Mouse (Mus musculus): ENCODE data around the gene Gm3460. TPM values are rescaled to one million over a fixed set of nuclear protein-coding genes. Genes with fewer than 3 reads are reported as not detected.
A peak's percentile ranks its signal among the peaks of the same experiment; 100 is the strongest.
"Not testable (repeated sequence)": the region's sequence is repeated elsewhere in the genome, so short reads cannot be mapped to it uniquely, and the experiment has no call there.

Gm3460 gene
- total RNA-seq (2014; rRNA removed) (not detected in 2 replicates), polyA plus RNA-seq (2015; fragmentation: Nextera tagmentation; extraction: Ambion mirVana) (not detected in 2 replicates)

- DNase-seq; H3K4me1 ChIP-seq (ENCODE audit: insufficient read depth); H3K9me3 ChIP-seq (ENCODE audit: low read length); H3K27me3 ChIP-seq (ENCODE audit: insufficient read depth, low read length); ATAC-seq; H3K4me2 ChIP-seq (ENCODE audit: low read depth); H3K36me3 ChIP-seq (ENCODE audit: insufficient read depth); H3K4me3 ChIP-seq (ENCODE audit: low read depth, low read length); H3K27ac ChIP-seq (ENCODE audit: low read depth, low read length); H3K9ac ChIP-seq: not testable (repeated sequence)
- WGBS = 65% methylated on average over 1 of the region's 2 CpGs
Observed at GRCm38 (mm10) chr14:6622318-6622717, at the start of gene Gm3460. Gene Gm3460 (minus strand): TSS chr14:6622418.

DNA sequence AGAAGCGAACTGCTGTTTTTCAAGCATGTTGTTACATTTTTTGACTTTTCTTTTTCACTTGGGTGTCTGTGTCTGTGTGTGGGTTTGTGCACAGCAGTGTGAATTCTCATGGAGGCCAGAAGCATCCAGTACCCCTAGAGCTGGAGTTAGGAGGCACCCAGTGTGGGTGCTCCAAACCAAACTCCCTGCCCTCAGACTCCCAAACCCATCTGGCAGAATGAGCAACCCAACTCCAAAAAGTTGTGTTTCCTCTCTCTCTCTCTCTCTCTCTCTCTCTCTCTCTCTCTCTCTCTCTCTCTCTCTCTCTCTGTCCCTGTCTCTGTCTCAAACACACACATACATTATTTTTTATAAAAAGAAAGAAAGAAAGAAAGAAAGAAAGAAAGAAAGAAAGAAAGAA lies 15.8 kb downstream of the Gm3460 start:
- DNase-seq; H3K27ac ChIP-seq (ENCODE audit: low read depth, low read length); H3K4me1 ChIP-seq (ENCODE audit: insufficient read depth); H3K9me3 ChIP-seq (ENCODE audit: low read length); H3K4me2 ChIP-seq (ENCODE audit: low read depth); ATAC-seq; H3K4me3 ChIP-seq (ENCODE audit: low read depth, low read length); H3K36me3 ChIP-seq (ENCODE audit: insufficient read depth); H3K9ac ChIP-seq; H3K27me3 ChIP-seq (ENCODE audit: insufficient read depth, low read length): not testable (repeated sequence)
- WGBS = no CpG with 5 or more reads among the region's 1 CpGs

GRCm38 (mm10) chr14:6605004-6605403 lies 17.2 kb downstream of the Gm3460 start:
- not testable (repeated sequence) for H3K36me3 ChIP-seq (ENCODE audit: insufficient read depth); H3K27ac ChIP-seq (ENCODE audit: low read depth, low read length); H3K27me3 ChIP-seq (ENCODE audit: insufficient read depth, low read length); ATAC-seq; H3K9me3 ChIP-seq (ENCODE audit: low read length); H3K4me1 ChIP-seq (ENCODE audit: insufficient read depth)
- TF ChIP-seq CTCF (IDR thresholded peaks at IDR 0.05; ENCODE audit: low read depth) = peak; percentile 58
- WGBS = 3% methylated on average over 17 of the region's 20 CpGs
- Histone ChIP-seq H3K4me2 (ENCODE audit: low read depth) (peak overlapping the region; percentile 71), H3K4me3 (ENCODE audit: low read depth, low read length) (peak overlapping the region; percentile 32), H3K9ac (peak overlapping the region; percentile 57)
- DNase-seq = peak; percentile 57

GRCm38 (mm10) chr14:6604551-6604950 lies 17.7 kb downstream of the Gm3460 start:
- peak; percentile 0 for DNase-seq
- H3K27me3 ChIP-seq (ENCODE audit: insufficient read depth, low read length); H3K4me1 ChIP-seq (ENCODE audit: insufficient read depth); H3K36me3 ChIP-seq (ENCODE audit: insufficient read depth); ATAC-seq; H3K27ac ChIP-seq (ENCODE audit: low read depth, low read length); H3K9me3 ChIP-seq (ENCODE audit: low read length): not testable (repeated sequence)
- H3K4me2 ChIP-seq (ENCODE audit: low read depth) = peak overlapping the region; percentile 71
- H3K4me3 ChIP-seq (ENCODE audit: low read depth, low read length) = peak overlapping the region; percentile 32
- peak overlapping the region; percentile 57 for H3K9ac ChIP-seq
- WGBS = 10% methylated on average over 17 of the region's 20 CpGs

GRCm38 (mm10) chr14:6590513-6590912 lies 31.7 kb downstream of the Gm3460 start, which contains the start of gene Gm3629:
Gene Gm3629 (minus strand): TSS chr14:6590613.
- H3K9ac ChIP-seq; DNase-seq; H3K4me3 ChIP-seq (ENCODE audit: low read depth, low read length); H3K27ac ChIP-seq (ENCODE audit: low read depth, low read length); H3K36me3 ChIP-seq (ENCODE audit: insufficient read depth); H3K27me3 ChIP-seq (ENCODE audit: insufficient read depth, low read length); H3K9me3 ChIP-seq (ENCODE audit: low read length); H3K4me1 ChIP-seq (ENCODE audit: insufficient read depth); H3K4me2 ChIP-seq (ENCODE audit: low read depth); ATAC-seq: not testable (repeated sequence)
- WGBS = 55% methylated on average over 1 of the region's 2 CpGs

Other genes with a start within 250 kb of the Gm3460 start
- gene Gm16440, start 232.1 kb downstream of the Gm3460 start, total RNA-seq (2014; rRNA removed) = not detected in 2 replicates
- not detected in 2 replicates for gene Gm16440, start 232.1 kb downstream of the Gm3460 start, polyA plus RNA-seq (2015; fragmentation: Nextera tagmentation; extraction: Ambion mirVana)
- gene Gm3591, start 209.9 kb downstream of the Gm3460 start, total RNA-seq (2014; rRNA removed) = 4.2 and 6.4 TPM in 2 replicates
- gene Gm3591, start 209.9 kb downstream of the Gm3460 start, polyA plus RNA-seq (2015; fragmentation: Nextera tagmentation; extraction: Ambion mirVana) = 6.3 and 8.7 TPM in 2 replicates
- not detected in 2 replicates for gene Gm3594, start 177.8 kb downstream of the Gm3460 start, total RNA-seq (2014; rRNA removed)
- gene Gm3594, start 177.8 kb downstream of the Gm3460 start, polyA plus RNA-seq (2015; fragmentation: Nextera tagmentation; extraction: Ambion mirVana) = not detected in 2 replicates
- not detected in 2 replicates for gene Gm8356, start 85.1 kb downstream of the Gm3460 start, total RNA-seq (2014; rRNA removed)
- not detected in 2 replicates for gene Gm8356, start 85.1 kb downstream of the Gm3460 start, polyA plus RNA-seq (2015; fragmentation: Nextera tagmentation; extraction: Ambion mirVana)
- 0.52 and 1.1 TPM in 2 replicates for gene Gm3629, start 31.8 kb downstream of the Gm3460 start, total RNA-seq (2014; rRNA removed)
- 0.64 and 0.88 TPM in 2 replicates for gene Gm3629, start 31.8 kb downstream of the Gm3460 start, polyA plus RNA-seq (2015; fragmentation: Nextera tagmentation; extraction: Ambion mirVana)
- not detected in 2 replicates for gene Gm10251, start 61.8 kb upstream of the Gm3460 start, total RNA-seq (2014; rRNA removed)
- not detected in 2 replicates for gene Gm10251, start 61.8 kb upstream of the Gm3460 start, polyA plus RNA-seq (2015; fragmentation: Nextera tagmentation; extraction: Ambion mirVana)
- 0.14 TPM in 1 of 2 replicates, not detected in the other for gene Gm8050, start 97.8 kb upstream of the Gm3460 start, total RNA-seq (2014; rRNA removed)
- not detected in 2 replicates for gene Gm8050, start 97.8 kb upstream of the Gm3460 start, polyA plus RNA-seq (2015; fragmentation: Nextera tagmentation; extraction: Ambion mirVana)
- 11.7 and 15.0 TPM in 2 replicates for gene Gm3636, start 119.9 kb upstream of the Gm3460 start, total RNA-seq (2014; rRNA removed)
- gene Gm3636, start 119.9 kb upstream of the Gm3460 start, polyA plus RNA-seq (2015; fragmentation: Nextera tagmentation; extraction: Ambion mirVana) = 13.9 and 15.6 TPM in 2 replicates
- gene Gm8362, start 152.0 kb upstream of the Gm3460 start, total RNA-seq (2014; rRNA removed) = not detected in 2 replicates
- not detected in 2 replicates for gene Gm8362, start 152.0 kb upstream of the Gm3460 start, polyA plus RNA-seq (2015; fragmentation: Nextera tagmentation; extraction: Ambion mirVana)
- gene Gm3642, start 217.9 kb upstream of the Gm3460 start, total RNA-seq (2014; rRNA removed) = not detected in 2 replicates
- not detected in 2 replicates for gene Gm3642, start 217.9 kb upstream of the Gm3460 start, polyA plus RNA-seq (2015; fragmentation: Nextera tagmentation; extraction: Ambion mirVana)